Mouse (Mus musculus) limb, embryonic 14.5 days (tissue): ENCODE data around the gene Shank3. TPM values are rescaled to one million over a fixed set of nuclear protein-coding genes. Genes with fewer than 3 reads are reported as not detected.

ENCODE experiments used
- ATAC-seq: fragments of 200-750 bp; cut with Nextera tagmentation; 2 replicates; pipeline ENCODE4 v1.8.0; 2017; ENCODE audit warnings: low read depth, moderate number of reproducible peaks, moderate TSS enrichment; ENCODE audit not compliant: low FRiP score
- DNase-seq: peaks from one replicate; pipeline ENCODE4 v3.0.0-alpha.2; 2015; ENCODE audit warnings: low spot score
- H3K27ac ChIP-seq: fragments of 300-500 bp; sonication (generic); replicated peaks from 2 replicates; pipeline ENCODE4 v1.5.1; 2014; ENCODE audit warnings: low read depth, mild to moderate bottlenecking, low read length, moderate library complexity, mixed read lengths
- H3K27me3 ChIP-seq: fragments of 300-500 bp; sonication (generic); 2 replicates; pipeline ENCODE4 v1.6.1; 2014; ENCODE audit warnings: low read length, mixed read lengths; ENCODE audit not compliant: control insufficient read depth, insufficient read depth
- H3K36me3 ChIP-seq: fragments of 300-500 bp; sonication (generic); 2 replicates; pipeline ENCODE4 v1.6.1; 2014; ENCODE audit warnings: mild to moderate bottlenecking, low read length, moderate library complexity, mixed read lengths; ENCODE audit not compliant: control insufficient read depth, insufficient read depth
- H3K4me1 ChIP-seq: fragments of 300-500 bp; sonication (generic); 2 replicates; pipeline ENCODE4 v1.6.1; 2014; ENCODE audit warnings: antibody characterized with exemption, low read length, mixed read lengths; ENCODE audit not compliant: control insufficient read depth, insufficient read depth
- H3K4me2 ChIP-seq: fragments of 300-500 bp; sonication (generic); replicated peaks from 2 replicates; pipeline ENCODE4 v1.6.1; 2014; ENCODE audit warnings: low read depth, mild to moderate bottlenecking, low read length, moderate library complexity; ENCODE audit not compliant: severe bottlenecking
- H3K4me3 ChIP-seq: fragments of 300-500 bp; sonication (generic); replicated peaks from 2 replicates; pipeline ENCODE4 v1.5.1; 2014; ENCODE audit warnings: low read length
- H3K9ac ChIP-seq: fragments of 300-500 bp; sonication (generic); 2 replicates; pipeline ENCODE4 v1.6.1; 2014; ENCODE audit warnings: mild to moderate bottlenecking, low read depth, low read length, moderate library complexity; ENCODE audit not compliant: severe bottlenecking
- H3K9me3 ChIP-seq: fragments of 300-500 bp; sonication (generic); 2 replicates; pipeline ENCODE4 v1.6.1; 2016; ENCODE audit warnings: low read length; ENCODE audit not compliant: control insufficient read depth
- POLR2A ChIP-seq: fragments of 200-500 bp; IDR thresholded peaks from 2 replicates; pipeline ENCODE4 v1.8.0; 2012; ENCODE audit warnings: inconsistent platforms, mild to moderate bottlenecking, moderate library complexity, borderline replicate concordance; ENCODE audit not compliant: insufficient read depth, insufficient read length; ENCODE audit errors: extremely low read depth
- WGBS: fragments of 180-500 bp; shearing (Covaris S2); extraction: QIAGEN DNeasy Blood & Tissue Kit; methylation state at CpG from one replicate; pipeline ENCODE4 v1.1.7; 2014; 5-methylcytosine and 5-hydroxymethylcytosine counted together
- polyA plus RNA-seq, 2 experiments: library from polyadenylated mRNA; depleted of rRNA in 1 of 2; stranded (reverse) in 1 of 2; unstranded in 1 of 2; fragments of >200 nt; fragmentation: Nextera tagmentation in 1 of 2; extraction: Ambion mirVana in 1 of 2; gene quantifications; 2 replicates each; pipeline versions ENCODE4 v1.2.1 to v1.2.3; 2012 to 2014

Gene Shank3
- polyA plus RNA-seq, 2 experiments = 2.4 to 18.4 TPM

- Histone ChIP-seq H3K4me2 (no peak overlapping the region), H3K9me3 (no peaks in the 10 kb centered on the region), H3K9ac (no peak overlapping the region), H3K27ac (no peak overlapping the region), H3K27me3 (no peaks in the 10 kb centered on the region), H3K4me1 (0 out of 2 replicates have a peak, but pooled peaks cover 3% of the 10 kb centered on the region), H3K4me3 (no peak overlapping the region), H3K36me3 (no peaks in the 10 kb centered on the region)
- 83% methylated on average over 7 of the region's 7 CpGs for WGBS
- ATAC-seq = no peak
- DNase-seq = no peak
- TF ChIP-seq POLR2A = no peak
Observed at GRCm38 (mm10) chr15:89527466-89527865, 28.0 kb downstream of the Shank3 start.

- no peak overlapping the region for H3K27ac ChIP-seq
- H3K4me2 ChIP-seq = no peak overlapping the region
- H3K4me3 ChIP-seq = no peak overlapping the region
- 83% methylated on average over 18 of the region's 18 CpGs for WGBS
- TF ChIP-seq POLR2A = no peak
- H3K36me3 ChIP-seq = peaks cover 3% of the 10 kb centered on the region; the same call in 1 of the 2 replicates
- H3K9me3 ChIP-seq = no peaks in the 10 kb centered on the region
- ATAC-seq (no peak), DNase-seq (no peak)
- H3K27me3 ChIP-seq = no peaks in the 10 kb centered on the region
- 0 out of 2 replicates have a peak, but pooled peaks cover 3% of the 10 kb centered on the region for H3K4me1 ChIP-seq
- H3K9ac ChIP-seq = no peak overlapping the region
Observed at GRCm38 (mm10) chr15:89528201-89528850, 28.9 kb downstream of the Shank3 start.

GRCm38 (mm10) chr15:89528923-89529322 lies 29.5 kb downstream of the Shank3 start:
- H3K4me1 ChIP-seq = 0 out of 2 replicates have a peak, but pooled peaks cover 3% of the 10 kb centered on the region
- H3K27me3 ChIP-seq = no peaks in the 10 kb centered on the region
- no peak overlapping the region for H3K4me2 ChIP-seq
- no peaks in the 10 kb centered on the region for H3K9me3 ChIP-seq
- H3K4me3 ChIP-seq = no peak overlapping the region
- DNase-seq (no peak), ATAC-seq (no peak)
- WGBS = 91% methylated on average over 10 of the region's 10 CpGs
- H3K36me3 ChIP-seq = peaks cover 3% of the 10 kb centered on the region
- no peak for TF ChIP-seq POLR2A
- no peak overlapping the region for H3K9ac ChIP-seq
- H3K27ac ChIP-seq = no peak overlapping the region

GRCm38 (mm10) chr15:89530336-89530735 lies 30.9 kb downstream of the Shank3 start:
- no peak for ATAC-seq
- H3K4me3 ChIP-seq = no peak overlapping the region
- H3K9ac ChIP-seq = no peak overlapping the region
- 8% methylated on average over 4 of the region's 4 CpGs for WGBS
- no peaks in the 10 kb centered on the region for H3K4me1 ChIP-seq
- H3K27me3 ChIP-seq = no peaks in the 10 kb centered on the region
- H3K36me3 ChIP-seq = peaks cover 3% of the 10 kb centered on the region
- TF ChIP-seq POLR2A = no peak
- no peak overlapping the region for H3K27ac ChIP-seq
- no peak overlapping the region for H3K4me2 ChIP-seq
- peak; percentile 44 for DNase-seq
- no peaks in the 10 kb centered on the region for H3K9me3 ChIP-seq

- WGBS = 88% methylated on average over 5 of the region's 5 CpGs
- peaks cover 3% of the 10 kb centered on the region for H3K36me3 ChIP-seq
- H3K9me3 ChIP-seq = no peaks in the 10 kb centered on the region
- no peak overlapping the region for H3K9ac ChIP-seq
- H3K4me3 ChIP-seq = no peak overlapping the region
- DNase-seq (no peak), ATAC-seq (no peak)
- no peak overlapping the region for H3K4me2 ChIP-seq
- no peaks in the 10 kb centered on the region for H3K27me3 ChIP-seq
- H3K27ac ChIP-seq = no peak overlapping the region
- H3K4me1 ChIP-seq = no peaks in the 10 kb centered on the region
- TF ChIP-seq POLR2A = no peak
Observed at GRCm38 (mm10) chr15:89531399-89531798, 32.0 kb downstream of the Shank3 start.
